Mouse (Mus musculus): ENCODE results near the gene Pde2a.
A peak's percentile ranks its signal among the peaks of the same experiment; 100 is the strongest.

The Pde2a gene

DNA sequence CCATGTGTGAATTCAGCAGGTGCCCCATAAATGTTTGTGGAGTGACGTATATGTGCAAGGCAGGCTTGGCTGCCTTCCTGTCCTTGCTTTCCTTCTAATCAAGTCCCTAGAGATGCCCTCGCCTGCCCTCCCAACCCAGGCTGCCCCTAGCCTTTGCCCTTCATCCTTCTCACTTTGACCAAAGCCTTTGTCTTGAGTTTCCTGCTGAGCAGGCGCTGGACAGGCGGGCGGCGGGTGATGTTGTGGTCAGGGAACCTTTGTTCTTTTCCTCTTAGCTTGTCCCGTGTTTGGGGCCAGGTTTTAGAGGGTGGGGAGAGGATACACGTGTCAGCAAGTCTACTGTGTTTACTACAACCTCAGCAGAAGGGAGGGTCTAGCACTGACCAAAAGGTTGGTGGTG lies 32.2 kb downstream of the Pde2a start:
- DNase-seq (ENCODE audit: extremely low spot score), result peak; percentile 14

- DNase-seq (ENCODE audit: extremely low spot score), result no peak
These were observed 33.0 kb downstream of the Pde2a start for GRCm38 (mm10) chr7:101454479-101454878.

- DNase-seq (ENCODE audit: extremely low spot score), result no peak
These were observed 33.6 kb downstream of the Pde2a start for GRCm38 (mm10) chr7:101455141-101455540.

GRCm38 (mm10) chr7:101456318-101456717 lies 34.8 kb downstream of the Pde2a start:
- DNase-seq (ENCODE audit: extremely low spot score), result no peak

- DNase-seq (ENCODE audit: extremely low spot score), result no peak
These were observed 35.3 kb downstream of the Pde2a start for GRCm38 (mm10) chr7:101456789-101457188.

- no peak for DNase-seq (ENCODE audit: extremely low spot score)
These were observed 35.8 kb downstream of the Pde2a start for GRCm38 (mm10) chr7:101457283-101457682.

DNA sequence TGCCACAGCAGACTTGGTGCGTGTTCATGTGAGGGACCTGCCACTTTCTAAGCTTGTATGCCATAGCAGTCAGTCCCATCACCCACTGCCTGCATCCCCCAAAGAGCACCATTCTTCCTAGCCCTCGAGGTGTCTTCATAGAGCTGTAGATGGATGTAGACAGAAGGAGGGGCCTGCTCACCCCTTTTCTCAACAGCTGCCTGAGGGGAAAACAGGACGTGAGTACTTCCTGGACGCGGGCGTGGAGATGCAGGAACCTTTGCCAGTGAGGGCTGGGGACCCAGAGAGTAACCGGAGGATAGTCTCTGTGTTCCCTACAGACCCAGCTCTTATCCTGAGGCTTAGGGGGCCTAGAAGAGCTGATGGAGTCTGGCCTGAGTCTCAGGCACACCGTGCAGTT lies 36.3 kb downstream of the Pde2a start:
- DNase-seq (ENCODE audit: extremely low spot score), result no peak

DNA sequence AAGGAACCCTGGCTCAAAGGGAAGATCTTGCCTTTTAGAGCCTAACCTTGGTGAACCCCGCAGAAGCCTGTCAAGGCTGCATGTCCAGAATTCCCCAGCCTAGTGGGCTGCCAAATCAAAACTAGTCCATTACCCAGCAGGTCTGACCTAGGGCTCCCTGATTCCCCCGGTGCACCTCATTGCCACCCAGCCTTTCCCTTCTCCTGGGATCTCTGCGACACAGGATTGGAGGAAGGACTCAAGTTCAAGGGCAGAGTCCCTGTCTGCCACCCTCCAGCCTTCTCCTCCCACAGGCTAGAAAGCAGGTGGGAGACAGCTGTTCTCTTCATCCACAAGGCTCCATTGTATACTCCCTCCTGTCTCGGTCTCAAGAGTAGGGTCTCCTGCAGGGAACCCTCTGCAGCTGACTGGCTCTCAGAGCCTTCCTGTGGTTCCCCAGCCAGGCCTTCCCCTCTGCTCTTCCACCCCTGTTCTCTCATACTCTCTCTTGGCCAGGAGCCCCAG lies 36.8 kb downstream of the Pde2a start:
- no peak for DNase-seq (ENCODE audit: extremely low spot score)

- DNase-seq (ENCODE audit: extremely low spot score), result no peak
These were observed 37.9 kb downstream of the Pde2a start for GRCm38 (mm10) chr7:101459305-101459813.

- DNase-seq (ENCODE audit: extremely low spot score), result no peak
These were observed 38.6 kb downstream of the Pde2a start for GRCm38 (mm10) chr7:101459923-101460607.

DNA sequence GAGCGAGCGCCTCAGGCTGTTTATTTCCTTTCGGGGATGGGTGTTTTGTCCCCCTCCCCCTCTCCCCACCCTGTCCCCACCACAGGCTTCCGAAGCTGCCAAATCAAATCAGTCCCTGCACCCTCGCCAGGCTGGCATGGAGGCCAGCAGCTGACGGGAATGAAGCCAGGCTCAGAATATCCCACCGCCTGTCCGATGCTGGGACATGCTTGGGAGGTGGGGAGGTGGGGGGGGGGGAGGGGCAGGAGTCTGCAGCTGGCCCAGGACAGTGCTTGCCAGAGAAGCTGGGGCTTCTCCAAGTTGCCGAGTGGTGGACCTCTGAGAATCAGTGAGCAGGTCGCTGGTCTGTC lies 39.1 kb downstream of the Pde2a start:
- DNase-seq (ENCODE audit: extremely low spot score), result no peak

- no peak for DNase-seq (ENCODE audit: extremely low spot score)
These were observed 40.1 kb downstream of the Pde2a start for GRCm38 (mm10) chr7:101461571-101461970.

- DNase-seq (ENCODE audit: extremely low spot score), result no peak
These were observed 41.0 kb downstream of the Pde2a start for GRCm38 (mm10) chr7:101462327-101463068.

GRCm38 (mm10) chr7:101463665-101464271 lies 42.3 kb downstream of the Pde2a start:
- no peak for DNase-seq (ENCODE audit: extremely low spot score)

GRCm38 (mm10) chr7:101464927-101465326 lies 43.4 kb downstream of the Pde2a start:
- no peak for DNase-seq (ENCODE audit: extremely low spot score)

DNA sequence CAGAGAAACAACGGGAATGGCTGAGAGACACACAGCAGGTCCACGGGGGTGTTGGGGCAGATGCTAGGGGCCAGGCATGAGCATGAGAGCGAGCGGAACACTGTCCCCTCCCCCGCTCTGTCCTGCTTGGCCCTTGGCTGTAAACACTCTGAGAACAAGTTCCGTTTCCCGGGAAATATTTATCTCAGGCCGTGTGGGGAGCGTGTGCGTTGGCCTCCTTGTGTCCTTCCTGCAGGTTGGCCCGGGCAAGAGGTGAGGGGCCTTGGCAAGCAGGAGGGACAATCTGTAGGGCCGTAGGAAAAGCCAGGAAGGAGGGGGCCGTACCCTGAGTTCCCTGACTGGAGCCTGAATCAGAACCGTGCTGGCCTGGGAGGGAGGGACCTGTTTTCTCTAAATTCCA lies 43.9 kb downstream of the Pde2a start:
- peak; percentile 33 for DNase-seq (ENCODE audit: extremely low spot score)

GRCm38 (mm10) chr7:101465850-101466580 lies 44.5 kb downstream of the Pde2a start:
- DNase-seq (ENCODE audit: extremely low spot score), result no peak

- no peak for DNase-seq (ENCODE audit: extremely low spot score)
These were observed 45.1 kb downstream of the Pde2a start for GRCm38 (mm10) chr7:101466581-101467081.

- DNase-seq (ENCODE audit: extremely low spot score), result no peak
These were observed 49.9 kb downstream of the Pde2a start for GRCm38 (mm10) chr7:101471423-101471822.

GRCm38 (mm10) chr7:101471968-101472480 lies 50.5 kb downstream of the Pde2a start:
- DNase-seq (ENCODE audit: extremely low spot score), result no peak

Measured in embryo, embryonic 9.5 days (tissue).